Mouse (Mus musculus) E14TG2a.4 (cell line): Measurements from ENCODE around the gene Farp1.

ENCODE experiments used
- CTCF ChIP-seq: conservative IDR thresholded peaks from 2 replicates; pipeline ENCODE4 v1.5.1; 2014; ENCODE audit warnings: low read length
- NANOG ChIP-seq: IDR thresholded peaks from 2 replicates; pipeline ENCODE4 v1.6.1; 2014; ENCODE audit warnings: borderline replicate concordance, low read length, mixed read lengths
- POU5F1 ChIP-seq: IDR thresholded peaks from 2 replicates; pipeline ENCODE4 v1.6.1; 2014; ENCODE audit warnings: low read length, borderline replicate concordance

- TF ChIP-seq CTCF (no peak), NANOG (no peak), POU5F1 (no peak)
Observed at GRCm38 (mm10) chr14:121192394-121192793, 157.4 kb downstream of the Farp1 start.
